Mouse (Mus musculus) liver, embryonic 15.5 days (tissue): ENCODE measurements around the gene Acads. TPM values are rescaled to one million over a fixed set of nuclear protein-coding genes. Genes with fewer than 3 reads are reported as not detected.
"Not testable (repeated sequence)": the region's sequence is repeated elsewhere in the genome, so short reads cannot be mapped to it uniquely, and the experiment has no call there.

ENCODE experiments used
- ATAC-seq: fragments of 200-750 bp; cut with Nextera tagmentation; 2 replicates; pipeline ENCODE4 v1.8.0; 2017; ENCODE audit warnings: moderate number of reproducible peaks, mild to moderate bottlenecking, moderate library complexity; ENCODE audit not compliant: insufficient read depth
- H3K27ac ChIP-seq: fragments of 300-500 bp; sonication (generic); replicated peaks from 2 replicates; pipeline ENCODE4 v1.5.1; 2015; ENCODE audit warnings: mild to moderate bottlenecking, inconsistent platforms
- H3K27me3 ChIP-seq: fragments of 300-500 bp; sonication (generic); 2 replicates; pipeline ENCODE4 v1.6.1; 2015; ENCODE audit warnings: mild to moderate bottlenecking, inconsistent platforms
- H3K36me3 ChIP-seq: fragments of 300-500 bp; sonication (generic); replicated peaks from 2 replicates; pipeline ENCODE4 v1.6.1; 2015; ENCODE audit warnings: moderate library complexity, mild to moderate bottlenecking, inconsistent platforms
- H3K4me1 ChIP-seq: fragments of 300-500 bp; sonication (generic); replicated peaks from 2 replicates; pipeline ENCODE4 v1.6.1; 2015; ENCODE audit warnings: inconsistent platforms
- H3K4me2 ChIP-seq: fragments of 300-500 bp; sonication (generic); 2 replicates; pipeline ENCODE4 v1.6.1; 2015; ENCODE audit warnings: moderate library complexity, mild to moderate bottlenecking, inconsistent platforms
- H3K4me3 ChIP-seq: fragments of 300-500 bp; sonication (generic); replicated peaks from 2 replicates; pipeline ENCODE4 v1.5.1; 2015; ENCODE audit warnings: mild to moderate bottlenecking, inconsistent platforms
- H3K9ac ChIP-seq: fragments of 300-500 bp; sonication (generic); 2 replicates; pipeline ENCODE4 v1.6.1; 2015; ENCODE audit warnings: moderate library complexity, mild to moderate bottlenecking, inconsistent platforms
- H3K9me3 ChIP-seq: fragments of 300-500 bp; sonication (generic); replicated peaks from 2 replicates; pipeline ENCODE4 v1.6.1; 2016; ENCODE audit warnings: inconsistent platforms
- WGBS: fragments of 180-500 bp; shearing (Covaris S2); methylation state at CpG from one replicate; pipeline ENCODE4 v1.1.7; 2015; ENCODE audit warnings: mixed read lengths; ENCODE audit not compliant: insufficient replicate concordance; 5-methylcytosine and 5-hydroxymethylcytosine counted together
- polyA plus RNA-seq: library from polyadenylated mRNA; unstranded; fragments of >200 nt; fragmentation: Nextera tagmentation; extraction: Ambion mirVana; gene quantifications from 2 replicates; pipeline ENCODE4 v1.2.1, GENCODE M21; 2015

Gene Acads
- polyA plus RNA-seq, 1 experiment from 2014 or later: 49.8 TPM

DNA sequence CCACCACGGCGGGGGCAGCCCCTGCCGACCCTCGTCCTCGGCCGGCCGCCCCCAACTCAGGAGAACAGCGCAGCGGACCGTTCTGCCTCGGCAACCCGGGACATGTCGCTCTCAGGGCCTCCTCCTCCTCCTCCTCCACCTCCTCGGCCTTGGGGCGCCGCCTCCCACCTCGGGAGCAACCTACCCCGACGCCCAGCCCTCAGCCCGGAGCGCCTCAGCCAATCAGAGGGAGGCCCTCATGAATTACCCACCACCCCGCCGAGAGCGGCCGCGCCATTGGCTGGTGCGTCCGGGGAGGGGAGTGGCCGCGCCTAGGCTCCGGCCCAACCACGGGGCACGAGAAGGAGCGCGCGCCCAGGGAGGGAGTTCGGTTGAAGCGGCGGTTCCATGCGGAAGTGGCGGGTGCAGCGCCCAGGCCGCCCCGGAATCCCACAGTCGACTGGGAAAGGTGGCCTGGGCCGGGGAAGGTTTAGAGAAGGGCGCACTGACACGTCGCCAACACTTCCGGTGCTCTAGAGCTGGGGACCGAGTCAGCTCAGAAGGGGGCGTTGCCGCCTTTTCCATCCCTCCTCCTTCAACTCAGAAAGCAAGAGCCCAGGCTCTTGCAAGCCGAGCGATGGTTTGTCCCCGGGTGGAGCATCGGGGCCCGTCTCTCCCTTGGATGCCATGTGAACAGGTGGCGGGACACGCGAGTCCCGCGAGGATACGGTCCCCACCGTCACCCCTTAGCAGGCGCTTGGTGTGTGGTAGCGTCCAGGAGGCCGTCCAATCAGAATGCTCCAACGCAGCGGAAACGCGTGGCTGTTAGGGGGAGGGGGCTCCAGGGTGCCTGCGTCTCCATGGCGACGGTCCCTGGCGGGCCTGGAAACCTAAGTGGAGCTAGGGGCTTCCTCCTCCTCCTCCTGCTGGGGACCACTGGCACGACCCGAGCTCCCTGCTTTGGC lies 39.2 kb upstream of the Acads start, which contains the start of gene Mlec:
Gene Mlec, minus strand, starts transcription at position 140 of the 944 bp plus-strand sequence.
- no peaks in the 10 kb centered on the region for H3K27me3 ChIP-seq
- H3K4me1 ChIP-seq: peaks cover 75% of the 10 kb centered on the region
- H3K9ac ChIP-seq: peak within 1 kb of the TSS; percentile 94
- H3K4me3 ChIP-seq: peak within 1 kb of the TSS; percentile 89
- peak; percentile 96 for ATAC-seq
- H3K36me3 ChIP-seq: no peaks in the 10 kb centered on the region
- peak within 1 kb of the TSS; percentile 82 for H3K27ac ChIP-seq
- no peaks in the 10 kb centered on the region for H3K9me3 ChIP-seq
- peak within 1 kb of the TSS; percentile 99 for H3K4me2 ChIP-seq
- WGBS: under 1% methylated on average over 74 of the region's 78 CpGs

DNA sequence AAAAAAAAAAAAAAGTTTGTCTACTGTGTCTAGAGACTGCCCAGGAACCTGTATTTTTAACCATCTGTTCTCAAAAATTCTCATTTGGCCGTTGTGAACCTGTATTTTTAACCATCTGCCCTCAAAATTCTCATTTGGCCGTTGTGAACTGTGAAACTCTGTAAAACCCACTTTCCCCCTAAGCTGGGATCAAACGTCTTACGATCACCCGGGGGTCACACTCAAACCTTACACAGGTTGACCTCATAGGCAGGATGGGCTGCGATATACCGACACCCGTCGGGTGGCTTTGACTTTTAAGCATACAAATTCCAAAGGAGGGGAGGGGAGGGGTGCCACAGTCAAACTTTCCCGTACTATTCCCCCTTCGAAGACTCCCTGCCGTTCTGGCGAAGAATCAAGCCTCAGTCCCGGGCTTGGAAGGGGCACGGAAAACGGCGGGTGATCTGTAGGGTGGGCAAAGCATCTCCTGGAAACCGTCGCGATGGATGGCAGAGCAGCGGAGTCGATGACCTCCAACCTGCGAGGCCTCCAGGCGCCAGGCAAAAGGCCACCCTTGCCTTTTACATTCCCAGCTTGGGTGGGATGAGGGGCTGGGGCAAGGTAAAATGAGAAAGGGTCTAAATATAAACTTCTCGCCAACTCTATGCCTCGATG lies 37.9 kb upstream of the Acads start:
- Histone ChIP-seq H3K9me3 (no peaks in the 10 kb centered on the region), H3K27me3 (no peaks in the 10 kb centered on the region), H3K36me3 (no peaks in the 10 kb centered on the region), H3K4me2 (peak overlapping the region; percentile 99), H3K27ac (peak overlapping the region; percentile 78), H3K4me1 (peaks cover 87% of the 10 kb centered on the region), H3K9ac (peak overlapping the region; percentile 94), H3K4me3 (peak overlapping the region; percentile 89)
- under 1% methylated on average over 26 of the region's 26 CpGs for WGBS
- no peak for ATAC-seq

DNA sequence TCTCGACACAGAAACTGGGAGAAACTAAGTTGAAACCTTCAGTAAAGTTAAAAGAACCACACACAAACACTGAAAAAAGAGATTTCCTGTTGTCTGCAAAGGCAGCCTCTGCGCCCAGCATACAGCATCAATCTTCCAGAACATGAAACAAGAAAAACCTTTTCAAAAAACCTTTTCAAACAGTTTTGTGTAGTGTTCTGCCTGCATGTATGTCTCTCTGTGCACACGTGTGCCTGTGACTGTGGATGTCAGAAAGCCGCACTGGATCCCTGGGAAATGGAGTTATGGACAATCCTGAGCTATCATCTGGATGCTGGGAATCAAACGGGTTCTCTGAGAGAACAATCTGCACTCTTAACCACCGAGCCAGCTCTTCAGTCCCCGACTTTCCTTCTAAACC lies 37.3 kb upstream of the Acads start:
- H3K9me3 ChIP-seq: no peaks in the 10 kb centered on the region
- peak overlapping the region; percentile 94 for H3K9ac ChIP-seq
- H3K27ac ChIP-seq: peak overlapping the region; percentile 78
- H3K27me3 ChIP-seq: no peaks in the 10 kb centered on the region
- H3K4me3 ChIP-seq: peak overlapping the region; percentile 89
- ATAC-seq: no peak
- H3K36me3 ChIP-seq: no peaks in the 10 kb centered on the region
- peak overlapping the region; percentile 99 for H3K4me2 ChIP-seq
- peaks cover 90% of the 10 kb centered on the region for H3K4me1 ChIP-seq
- WGBS: 21% methylated on average over 7 of the region's 7 CpGs

DNA sequence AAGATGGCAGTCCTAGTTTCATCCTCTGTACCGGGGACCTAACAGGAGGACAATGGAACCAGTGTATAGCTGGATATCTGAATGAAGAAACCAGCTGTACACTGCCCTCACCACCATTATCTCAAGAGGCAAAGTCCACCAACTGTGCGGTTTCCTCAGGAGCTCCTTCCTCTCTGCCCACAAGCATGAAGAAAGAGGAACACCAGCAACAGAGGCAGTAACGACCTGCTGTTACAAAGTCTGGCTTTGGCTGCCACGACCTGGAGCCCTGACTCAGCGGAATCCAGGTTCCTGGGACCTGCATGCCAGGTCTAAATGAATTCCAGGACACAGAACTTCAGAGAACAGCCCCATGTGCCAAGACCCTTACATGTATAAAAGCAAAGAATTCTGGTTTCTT lies 36.7 kb upstream of the Acads start:
- no peak for ATAC-seq
- H3K27ac ChIP-seq: peak overlapping the region; percentile 78
- WGBS: 6% methylated on average over 5 of the region's 5 CpGs
- H3K4me1 ChIP-seq: peaks cover 85% of the 10 kb centered on the region
- peak overlapping the region; percentile 89 for H3K4me3 ChIP-seq
- H3K9me3 ChIP-seq: no peaks in the 10 kb centered on the region
- no peaks in the 10 kb centered on the region for H3K27me3 ChIP-seq
- peaks cover 3% of the 10 kb centered on the region for H3K36me3 ChIP-seq
- H3K4me2 ChIP-seq: peak overlapping the region; percentile 99
- H3K9ac ChIP-seq: peak overlapping the region; percentile 94

DNA sequence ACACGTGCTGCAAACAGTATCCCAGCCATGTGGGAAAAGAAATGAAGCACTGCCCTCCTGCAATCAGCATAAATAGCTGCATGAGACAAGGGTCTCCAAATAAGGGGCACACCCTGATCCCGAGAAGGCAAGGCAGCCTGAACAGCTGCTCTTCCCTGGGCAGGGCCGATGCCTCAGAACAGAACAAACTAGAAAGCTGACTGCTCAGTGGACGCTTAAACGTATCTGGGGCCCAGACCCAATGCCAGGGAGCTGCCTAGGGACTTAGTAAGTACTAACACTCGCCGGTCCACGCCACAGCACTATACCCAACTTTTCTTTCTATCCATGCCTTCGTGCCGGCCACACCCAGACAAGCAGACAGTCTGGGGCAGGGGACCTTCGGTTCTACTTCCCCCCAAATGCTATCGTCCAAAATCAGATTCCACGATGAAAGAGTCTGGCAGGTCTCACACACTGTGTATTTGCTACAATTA lies 36.0 kb upstream of the Acads start:
- peaks cover 84% of the 10 kb centered on the region for H3K4me1 ChIP-seq
- ATAC-seq: no peak
- 16% methylated on average over 13 of the region's 13 CpGs for WGBS
- H3K4me3 ChIP-seq: peak overlapping the region; percentile 89
- H3K9me3 ChIP-seq: no peaks in the 10 kb centered on the region
- peaks cover 10% of the 10 kb centered on the region for H3K36me3 ChIP-seq
- no peaks in the 10 kb centered on the region for H3K27me3 ChIP-seq
- H3K4me2 ChIP-seq: peak overlapping the region; percentile 99
- H3K9ac ChIP-seq: peak overlapping the region; percentile 94; the same call in 1 of the 2 replicates
- H3K27ac ChIP-seq: peak overlapping the region; percentile 78

GRCm38 (mm10) chr5:115152132-115152956 lies 33.2 kb upstream of the Acads start:
- no peak overlapping the region for H3K27ac ChIP-seq
- no peaks in the 10 kb centered on the region for H3K27me3 ChIP-seq
- H3K4me3 ChIP-seq: no peak overlapping the region
- peaks cover 36% of the 10 kb centered on the region for H3K36me3 ChIP-seq
- no peak overlapping the region for H3K9ac ChIP-seq
- no peaks in the 10 kb centered on the region for H3K9me3 ChIP-seq
- no peak for ATAC-seq
- H3K4me2 ChIP-seq: no peak overlapping the region
- H3K4me1 ChIP-seq: peaks cover 67% of the 10 kb centered on the region
- 45% methylated on average over 8 of the region's 8 CpGs for WGBS

- WGBS: 78% methylated on average over 13 of the region's 13 CpGs
Measured at GRCm38 (mm10) chr5:115151457-115151856, 32.3 kb upstream of the Acads start.

GRCm38 (mm10) chr5:115150991-115151390 lies 31.8 kb upstream of the Acads start:
- peaks cover 50% of the 10 kb centered on the region for H3K36me3 ChIP-seq
- no peak overlapping the region for H3K27ac ChIP-seq
- H3K4me3 ChIP-seq: no peak overlapping the region
- no peak overlapping the region for H3K4me2 ChIP-seq
- no peaks in the 10 kb centered on the region for H3K27me3 ChIP-seq
- H3K4me1 ChIP-seq: peaks cover 53% of the 10 kb centered on the region
- H3K9me3 ChIP-seq: no peaks in the 10 kb centered on the region
- H3K9ac ChIP-seq: no peak overlapping the region
- no peak for ATAC-seq
- 67% methylated on average over 5 of the region's 5 CpGs for WGBS

More at GRCm38 (mm10) chr5:115151457-115151856, 32.3 kb upstream of the Acads start:
- ATAC-seq: no peak
- H3K27ac ChIP-seq: no peak overlapping the region
- H3K27me3 ChIP-seq: no peaks in the 10 kb centered on the region
- H3K4me3 ChIP-seq: no peak overlapping the region
- H3K4me2 ChIP-seq: no peak overlapping the region
- H3K9ac ChIP-seq: no peak overlapping the region
- H3K9me3 ChIP-seq: no peaks in the 10 kb centered on the region
- peaks cover 45% of the 10 kb centered on the region for H3K36me3 ChIP-seq
- H3K4me1 ChIP-seq: peaks cover 58% of the 10 kb centered on the region

- WGBS: 75% methylated on average over 14 of the region's 14 CpGs
- Histone ChIP-seq H3K27me3 (no peaks in the 10 kb centered on the region), H3K27ac (no peak overlapping the region), H3K36me3 (peaks cover 60% of the 10 kb centered on the region), H3K4me2 (no peak overlapping the region), H3K9me3 (no peaks in the 10 kb centered on the region), H3K4me1 (peaks cover 42% of the 10 kb centered on the region), H3K4me3 (no peak overlapping the region), H3K9ac (no peak overlapping the region)
- no peak for ATAC-seq
Measured at GRCm38 (mm10) chr5:115149675-115150459, 30.7 kb upstream of the Acads start.

GRCm38 (mm10) chr5:115148872-115149271 lies 29.7 kb upstream of the Acads start:
- H3K27ac ChIP-seq, H3K27me3 ChIP-seq, H3K9me3 ChIP-seq, ATAC-seq, H3K9ac ChIP-seq, H3K4me2 ChIP-seq, H3K4me3 ChIP-seq: not testable (repeated sequence)
- Histone ChIP-seq H3K4me1 (peaks cover 32% of the 10 kb centered on the region), H3K36me3 (peaks cover 69% of the 10 kb centered on the region)
- WGBS: no CpG with 5 or more reads among the region's 1 CpGs
